Mouse (Mus musculus) thymus, adult 2 months (tissue): ENCODE measurements around the gene Ttc17. TPM values are rescaled to one million over a fixed set of nuclear protein-coding genes. Genes with fewer than 3 reads are reported as not detected.

ENCODE experiments used
- DNase-seq: peaks from one replicate; pipeline ENCODE4 v3.0.0; 2021
- H3K27ac ChIP-seq: fragments of 200-500 bp; 2 replicates; pipeline ENCODE4 v1.5.1; 2012; ENCODE audit warnings: low read length, control low read depth; ENCODE audit not compliant: control insufficient read depth, insufficient read depth
- H3K27me3 ChIP-seq: fragments of 200-500 bp; 2 replicates; pipeline ENCODE4 v1.6.1; 2012; ENCODE audit warnings: mild to moderate bottlenecking, low read length, moderate library complexity, mixed read lengths; ENCODE audit not compliant: control insufficient read depth, insufficient read depth
- H3K36me3 ChIP-seq: fragments of 200-500 bp; 2 replicates; pipeline ENCODE4 v1.6.1; 2012; ENCODE audit warnings: mild to moderate bottlenecking, low read length, moderate library complexity; ENCODE audit not compliant: control insufficient read depth, insufficient read depth
- H3K4me1 ChIP-seq: fragments of 200-500 bp; replicated peaks from 2 replicates; pipeline ENCODE4 v1.6.1; 2012; ENCODE audit warnings: low read length; ENCODE audit not compliant: control insufficient read depth, insufficient read depth
- H3K4me3 ChIP-seq: fragments of 200-500 bp; 2 replicates; pipeline ENCODE4 v1.5.1; 2012; ENCODE audit warnings: mild to moderate bottlenecking, low read length, control low read depth, moderate library complexity; ENCODE audit not compliant: control insufficient read depth, insufficient read depth
- CTCF ChIP-seq: fragments of 200-500 bp; IDR thresholded peaks from 2 replicates; pipeline ENCODE4 v1.5.1; 2012; ENCODE audit warnings: mild to moderate bottlenecking, control low read depth, low read length, moderate library complexity, borderline replicate concordance; ENCODE audit not compliant: control insufficient read depth, poor library complexity, insufficient read depth; ENCODE audit errors: extremely low read depth
- POLR2A ChIP-seq: fragments of 200-500 bp; IDR thresholded peaks from 2 replicates; pipeline ENCODE4 v1.6.1; 2012; ENCODE audit warnings: mild to moderate bottlenecking, low read length, control low read depth, moderate library complexity; ENCODE audit not compliant: control insufficient read depth, poor library complexity, insufficient read depth; ENCODE audit errors: extremely low read depth
- WGBS: fragments of 180-500 bp; shearing (Covaris S2); methylation state at CpG from one replicate; pipeline ENCODE4 v1.1.7; 2018; 5-methylcytosine and 5-hydroxymethylcytosine counted together
- polyA plus RNA-seq: library from polyadenylated mRNA; depleted of rRNA; stranded (reverse); fragments of >200 nt; gene quantifications from 2 replicates; pipeline ENCODE4 v1.2.3, GENCODE M21; 2012; rRNA removed

Ttc17 gene
- polyA plus RNA-seq, 1 experiment = 23.4 TPM

DNA sequence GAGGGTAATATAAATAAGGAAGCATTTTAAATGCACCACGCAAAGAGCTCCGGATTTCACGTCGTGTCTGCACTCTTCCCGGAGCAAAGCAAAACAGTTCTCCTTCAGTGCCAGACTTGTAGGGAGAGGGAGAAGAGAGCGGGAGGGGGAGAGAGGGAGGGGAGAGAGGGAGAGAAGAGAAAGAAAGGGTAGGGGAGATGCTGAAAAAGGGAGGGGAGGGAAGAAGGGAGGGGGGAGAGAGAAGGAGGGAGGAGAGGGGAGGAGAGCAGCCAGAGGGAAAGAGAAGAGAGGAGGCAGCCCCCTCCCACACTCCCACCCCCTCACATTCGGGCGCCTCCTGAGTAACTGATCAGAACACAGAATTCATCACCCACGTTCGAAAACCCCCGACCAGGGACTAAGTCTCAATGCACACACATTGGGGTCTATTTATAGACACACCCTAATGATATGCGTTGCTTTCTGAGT is 141.8 kb downstream of the Ttc17 start:
- no peak overlapping the region for H3K27ac ChIP-seq
- H3K4me3 ChIP-seq = no peak overlapping the region
- DNase-seq = no peak
- TF ChIP-seq POLR2A (no peak), CTCF (no peak)
- no peaks in the 10 kb centered on the region for H3K4me1 ChIP-seq
- H3K27me3 ChIP-seq = peaks cover 4% of the 10 kb centered on the region; the same call in 1 of the 2 replicates
- WGBS = 2% methylated on average over 12 of the region's 12 CpGs
- H3K36me3 ChIP-seq = no peaks in the 10 kb centered on the region

DNA sequence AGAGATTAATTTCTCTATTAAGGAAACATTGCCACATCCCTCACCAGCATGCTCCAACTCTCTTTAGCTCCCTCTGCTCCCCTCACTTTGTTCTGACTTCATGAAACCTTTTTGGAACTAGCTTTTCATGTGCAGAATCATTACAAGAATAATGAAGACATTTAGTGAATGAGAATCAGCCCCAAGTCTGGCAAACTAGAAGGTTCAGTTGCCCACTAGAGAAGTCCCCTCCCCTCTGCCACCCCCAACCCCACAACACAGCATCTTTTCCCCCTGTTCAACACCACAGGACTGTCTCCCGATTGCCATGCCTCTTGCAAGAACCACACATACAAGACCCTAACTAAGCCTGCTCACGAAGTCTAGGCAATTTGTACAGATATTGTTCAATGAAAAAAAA is 142.5 kb downstream of the Ttc17 start:
- WGBS = 3% methylated on average over 2 of the region's 2 CpGs
- no peaks in the 10 kb centered on the region for H3K4me1 ChIP-seq

DNA sequence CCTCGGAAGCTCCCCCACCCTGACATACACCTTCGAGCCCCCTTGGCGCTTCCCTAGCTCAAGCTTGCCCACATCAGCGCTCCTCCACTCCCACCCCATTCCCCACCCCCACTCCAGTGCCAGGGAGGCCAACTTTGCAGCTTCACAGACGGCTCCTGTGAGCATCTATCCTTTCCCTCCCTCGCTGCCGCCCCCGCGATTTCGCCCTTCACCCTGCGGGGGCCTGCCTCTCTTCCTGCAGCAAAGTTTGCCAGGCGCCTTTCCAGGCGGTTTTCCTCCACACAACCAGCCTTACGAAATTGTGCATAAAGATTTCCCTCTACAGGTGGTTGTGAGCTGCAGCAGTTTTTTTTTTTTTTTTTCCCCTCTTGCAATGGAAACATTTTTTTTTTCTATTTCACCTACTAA is 143.0 kb downstream of the Ttc17 start:
- Histone ChIP-seq H3K4me1 (no peaks in the 10 kb centered on the region), H3K36me3 (no peaks in the 10 kb centered on the region), H3K27ac (no peak overlapping the region), H3K27me3 (peaks cover 4% of the 10 kb centered on the region; the same call in 1 of the 2 replicates), H3K4me3 (no peak overlapping the region)
- WGBS = 2% methylated on average over 14 of the region's 14 CpGs
- DNase-seq = no peak
- no peak for TF ChIP-seq POLR2A
- no peak for TF ChIP-seq CTCF

More for the DNA sequence above, 142.5 kb downstream of the Ttc17 start:
- DNase-seq = no peak
- H3K27me3 ChIP-seq = peaks cover 4% of the 10 kb centered on the region; the same call in 1 of the 2 replicates
- no peak for TF ChIP-seq CTCF
- TF ChIP-seq POLR2A = no peak
- no peak overlapping the region for H3K27ac ChIP-seq
- H3K4me3 ChIP-seq = no peak overlapping the region
- no peaks in the 10 kb centered on the region for H3K36me3 ChIP-seq

DNA sequence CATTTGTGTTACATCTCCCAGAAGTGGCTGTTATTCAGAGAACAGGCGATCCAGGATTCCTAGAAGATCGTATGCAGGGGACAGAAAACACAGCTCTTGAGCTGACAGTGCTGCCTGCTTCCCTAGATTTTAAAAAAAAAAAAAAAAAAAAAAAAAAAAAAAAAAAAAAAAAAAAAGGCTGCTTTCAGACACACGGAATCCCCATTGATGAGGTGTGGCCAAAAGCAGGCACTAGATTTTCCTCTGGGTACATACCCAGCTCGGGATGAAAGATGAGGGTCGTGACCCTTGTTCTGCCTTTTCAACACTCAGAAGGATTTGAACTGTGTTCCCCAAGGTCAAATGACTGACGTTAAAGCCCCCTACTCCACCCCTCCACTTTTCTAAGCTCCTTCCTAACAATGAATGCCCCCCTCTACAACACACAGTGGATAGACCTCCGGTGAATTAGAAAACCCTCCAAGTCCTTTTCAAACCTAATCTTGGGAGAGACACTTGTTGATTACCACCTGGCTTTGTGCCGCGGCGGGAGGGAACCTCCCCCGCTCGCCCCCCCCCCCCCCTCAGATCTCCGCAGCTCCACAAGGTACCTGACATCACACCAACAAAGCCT is 143.5 kb downstream of the Ttc17 start:
- Histone ChIP-seq H3K27ac (no peak overlapping the region), H3K4me3 (no peak overlapping the region), H3K4me1 (no peaks in the 10 kb centered on the region), H3K36me3 (no peaks in the 10 kb centered on the region), H3K27me3 (peaks cover 4% of the 10 kb centered on the region; the same call in 1 of the 2 replicates)
- TF ChIP-seq POLR2A = no peak
- TF ChIP-seq CTCF = no peak
- DNase-seq = no peak
- 9% methylated on average over 13 of the region's 13 CpGs for WGBS

DNA sequence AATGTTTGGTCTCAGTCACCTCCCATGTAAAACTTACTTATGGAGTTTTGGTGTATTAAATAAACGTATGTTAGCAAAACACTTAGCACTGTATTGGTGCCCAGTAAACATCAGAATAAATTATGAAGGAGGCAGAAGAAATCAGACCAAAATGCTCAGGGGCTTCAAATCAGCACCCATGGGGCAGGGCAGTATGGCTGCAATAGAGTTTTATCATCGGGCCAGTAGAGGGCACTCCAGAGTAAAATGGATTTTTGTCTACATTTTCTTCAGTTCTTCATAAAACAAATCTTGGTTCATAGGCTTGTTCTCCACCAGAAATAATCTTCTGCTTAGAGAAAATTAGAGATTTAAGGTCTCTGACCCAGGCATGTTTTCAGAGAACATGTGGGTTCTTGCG is 152.4 kb downstream of the Ttc17 start:
- H3K4me1 ChIP-seq = no peaks in the 10 kb centered on the region
- no peak overlapping the region for H3K4me3 ChIP-seq
- no peak overlapping the region for H3K27ac ChIP-seq
- H3K36me3 ChIP-seq = no peaks in the 10 kb centered on the region
- no peaks in the 10 kb centered on the region for H3K27me3 ChIP-seq
- DNase-seq = no peak
- WGBS = 17% methylated on average over 3 of the region's 3 CpGs
- no peak for TF ChIP-seq CTCF
- TF ChIP-seq POLR2A = no peak

Other genes with a start within 250 kb of the Ttc17 start
- 15.2 and 18.5 TPM in 2 replicates for gene Hsd17b12, start 248.7 kb downstream of the Ttc17 start, polyA plus RNA-seq
- 36.0 and 41.8 TPM in 2 replicates for gene Api5, start 31.4 kb upstream of the Ttc17 start, polyA plus RNA-seq